Mouse (Mus musculus) testis, postnatal 14 days (tissue): Measurements from ENCODE around the gene Sec11a.

ENCODE experiments used
- DNase-seq: peaks from one replicate; pipeline ENCODE4 v3.0.0; 2021; ENCODE audit warnings: low spot score

The Sec11a gene

DNA sequence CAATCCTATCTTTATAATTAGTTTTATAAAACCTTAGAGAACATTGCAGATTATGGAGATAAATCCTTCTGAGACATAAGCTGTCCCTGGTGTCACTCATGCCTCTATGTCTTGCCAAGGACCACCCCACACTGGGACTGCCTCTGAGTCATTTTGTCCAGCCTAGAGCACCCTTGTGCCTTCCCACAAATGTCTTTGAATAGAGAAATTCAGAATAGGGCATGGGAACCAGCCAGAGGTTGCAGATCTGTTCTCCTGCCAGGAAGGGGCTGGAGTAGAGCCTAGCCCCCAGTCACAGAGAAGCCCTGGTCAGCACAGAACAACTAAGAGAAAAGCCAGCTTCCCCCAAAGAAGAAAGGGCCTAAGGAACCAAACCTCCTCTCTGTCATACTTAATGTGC is 92.3 kb downstream of the Sec11a start:
- no peak for DNase-seq
